In the genomic region with DNA sequence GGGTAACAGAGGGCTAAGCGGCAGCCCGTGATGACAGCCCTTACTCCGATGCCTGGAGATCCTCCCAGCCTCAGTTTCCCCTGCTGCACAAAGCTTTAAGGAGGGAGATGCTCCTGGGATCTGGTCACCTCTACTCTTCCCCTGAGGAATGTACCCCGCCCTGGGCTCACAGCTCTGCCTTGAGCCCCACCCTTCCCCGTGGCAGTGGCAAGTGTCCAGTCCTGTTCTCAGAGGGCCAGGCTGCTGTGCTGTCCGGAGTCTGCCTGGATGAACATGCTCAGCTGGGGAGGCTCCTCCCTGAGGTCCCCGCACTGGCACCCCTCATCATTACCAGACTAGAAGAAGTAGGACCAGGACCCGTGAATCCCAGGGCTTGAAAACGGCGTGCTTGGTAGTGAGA, we compare ENCODE assay signal across 27 mouse cellular contexts. TPM values are rescaled to one million over a fixed set of nuclear protein-coding genes. Genes with fewer than 3 reads are reported as not detected.
A peak's percentile ranks its signal among the peaks of the same experiment; 100 is the strongest.
DNase-seq lines count a peak whose midpoint lies in the region; ATAC-seq and TF ChIP-seq lines count a peak whose summit lies in the region.
"Had no signal": no experiment of that assay in that cellular context is flagged by ENCODE, and none has a peak within 500 bp of the region (broad histone marks: within the 10 kb centered on the region; RNA-seq: fewer than 3 reads in every experiment).

No protein-coding gene starts in this region.

- H3K36me3 ChIP-seq in heart, embryonic 10.5 days, result no peaks in the 10 kb centered on the region
- H3K36me3 ChIP-seq in neural tube, embryonic 13.5 days, result no peaks in the 10 kb centered on the region
- H3K36me3 ChIP-seq in small intestine, adult 2 months (ENCODE audit: control insufficient read depth, insufficient read depth, low read length), result no peaks in the 10 kb centered on the region
- H3K36me3 ChIP-seq: embryonic facial prominence, embryonic 12.5 days; embryonic facial prominence, embryonic 15.5 days; forebrain, embryonic 12.5 days; heart, embryonic 13.5 days; intestine, embryonic 15.5 days had no signal

- H3K27me3 ChIP-seq in heart, embryonic 10.5 days (ENCODE audit: insufficient read depth, poor library complexity, severe bottlenecking), result peaks cover 63% of the 10 kb centered on the region
- peaks cover 20% of the 10 kb centered on the region for H3K27me3 ChIP-seq in neural tube, embryonic 13.5 days
- no peaks in the 10 kb centered on the region for H3K27me3 ChIP-seq in small intestine, adult 2 months (ENCODE audit: control insufficient read depth, insufficient read depth, low read length)
- H3K27me3 ChIP-seq: embryonic facial prominence, embryonic 12.5 days; intestine, embryonic 15.5 days had no signal

- TF ChIP-seq CTCF in small intestine, adult 2 months (IDR thresholded peaks at IDR 0.05; ENCODE audit: extremely low read depth, insufficient read length, insufficient replicate concordance, low read depth, low read length), result no peak

- no peak overlapping the region for H3K4me2 ChIP-seq in neural tube, embryonic 13.5 days
- H3K4me2 ChIP-seq: embryonic facial prominence, embryonic 12.5 days; embryonic facial prominence, embryonic 15.5 days; forebrain, embryonic 12.5 days; heart, embryonic 13.5 days; intestine, embryonic 15.5 days had no signal

- H3K9ac ChIP-seq in neural tube, embryonic 13.5 days, result no peak overlapping the region
- H3K9ac ChIP-seq: embryonic facial prominence, embryonic 12.5 days; embryonic facial prominence, embryonic 15.5 days; forebrain, embryonic 12.5 days; heart, embryonic 13.5 days; intestine, embryonic 15.5 days had no signal

- no peak for TF ChIP-seq POLR2A in small intestine, adult 2 months (IDR thresholded peaks at IDR 0.05; ENCODE audit: low read depth, low read length)

- no peak overlapping the region for H3K27ac ChIP-seq in heart, embryonic 10.5 days
- H3K27ac ChIP-seq in neural tube, embryonic 13.5 days (replicated peaks), result 0 out of 2 replicates have a peak overlapping the region, but pooled peaks have one; percentile 18
- H3K27ac ChIP-seq in small intestine, adult 2 months (ENCODE audit: insufficient read depth, low read depth, low read length), result peak overlapping the region; percentile 45
- H3K27ac ChIP-seq: embryonic facial prominence, embryonic 12.5 days; embryonic facial prominence, embryonic 15.5 days; forebrain, embryonic 12.5 days; heart, embryonic 13.5 days; intestine, embryonic 15.5 days had no signal

- no peaks in the 10 kb centered on the region for H3K4me1 ChIP-seq in heart, embryonic 10.5 days
- H3K4me1 ChIP-seq in neural tube, embryonic 13.5 days (replicated peaks), result peaks cover 65% of the 10 kb centered on the region
- peaks cover 27% of the 10 kb centered on the region for H3K4me1 ChIP-seq in small intestine, adult 2 months (ENCODE audit: control insufficient read depth, insufficient read depth, insufficient read length, low read length)
- H3K4me1 ChIP-seq: embryonic facial prominence, embryonic 12.5 days; embryonic facial prominence, embryonic 15.5 days; heart, embryonic 13.5 days had no signal

- WGBS in heart, embryonic 10.5 days, result 75% methylated on average over 10 of the region's 10 CpGs
- WGBS in neural tube, embryonic 13.5 days, result 86% methylated on average over 10 of the region's 10 CpGs
- 72% methylated on average over 10 of the region's 10 CpGs for WGBS in small intestine, adult 2 months

- no peak overlapping the region for H3K4me3 ChIP-seq in heart, embryonic 10.5 days
- H3K4me3 ChIP-seq in neural tube, embryonic 13.5 days, result no peak overlapping the region
- peak overlapping the region; percentile 36 for H3K4me3 ChIP-seq in small intestine, adult 2 months (ENCODE audit: low read depth, low read length)
- H3K4me3 ChIP-seq: embryonic facial prominence, embryonic 12.5 days; embryonic facial prominence, embryonic 15.5 days; forebrain, embryonic 12.5 days; heart, embryonic 13.5 days; intestine, embryonic 15.5 days had no signal

- no peak for ATAC-seq in neural tube, embryonic 13.5 days (ENCODE audit: low read depth)
- no peak for ATAC-seq in megakaryocyte progenitor cell, adult 5-6 weeks (replicated peaks; ENCODE audit: poor library complexity)
- ATAC-seq: CD4-positive, CD25-positive, alpha-beta regulatory T cell, adult 4 months; forebrain, embryonic 16.5 days; hindbrain, embryonic 16.5 days; intestine, embryonic 15.5 days had no signal

- peak; percentile 92 for DNase-seq in heart, adult 11 months
- DNase-seq in heart, embryonic 10.5 days (ENCODE audit: low spot score), result no peak
- no peak for DNase-seq in neural tube, embryonic 10.5 days (ENCODE audit: extremely low spot score, low spot score)
- DNase-seq: adrenal gland, adult 2 months; adrenal gland, postnatal 14 days; cerebellum, adult 11 months; cerebellum, adult 2 months; cerebellum, adult 9-11 months; cerebellum, postnatal 25 days; gastrocnemius, postnatal 25 days; heart, postnatal 14 days; heart, postnatal 4 days had no signal

- no peaks in the 10 kb centered on the region for H3K9me3 ChIP-seq in heart, embryonic 10.5 days
- H3K9me3 ChIP-seq in neural tube, embryonic 13.5 days, result no peaks in the 10 kb centered on the region
- H3K9me3 ChIP-seq: embryonic facial prominence, embryonic 12.5 days; embryonic facial prominence, embryonic 15.5 days; forebrain, embryonic 12.5 days; heart, embryonic 13.5 days; intestine, embryonic 15.5 days had no signal

RNA-seq across cellular contexts. Expression of gene A530016L24Rik, which starts 21.9 kb away (rescaled TPM):
- polyA plus RNA-seq in heart, embryonic 10.5 days (2016; fragmentation: Nextera tagmentation; extraction: Ambion mirVana), result 5.6 and 12.4 TPM in 2 replicates
- polyA plus RNA-seq in neural tube, embryonic 13.5 days (2015; fragmentation: Nextera tagmentation; extraction: Ambion mirVana), result 0.27 and 0.30 TPM in 2 replicates
- 0.06 and 0.75 TPM in 2 replicates for polyA plus RNA-seq in small intestine, adult 2 months (2012; rRNA removed)
- total RNA-seq in megakaryocyte progenitor cell, adult 5-6 weeks (2015), result not detected in 2 replicates
- total RNA-seq in megakaryocyte progenitor cell, adult 5-6 weeks (2017), result not detected in 2 replicates
- total RNA-seq: common myeloid progenitor, adult 5-6 weeks; MEL had no signal
- polyA plus RNA-seq: CD4-positive, CD25-positive, alpha-beta regulatory T cell, adult 4 months; embryonic facial prominence, embryonic 12.5 days; forebrain, embryonic 12.5 days; hindbrain, embryonic 11.5 days had no signal

RNA-seq across cellular contexts. Expression of gene Tmem179, which starts 49.2 kb away (rescaled TPM):
- 1.2 and 1.5 TPM in 2 replicates for polyA plus RNA-seq in heart, embryonic 10.5 days (2016; fragmentation: Nextera tagmentation; extraction: Ambion mirVana)
- polyA plus RNA-seq in neural tube, embryonic 13.5 days (2015; fragmentation: Nextera tagmentation; extraction: Ambion mirVana), result 35.3 and 36.6 TPM in 2 replicates
- polyA plus RNA-seq in small intestine, adult 2 months (2012; rRNA removed), result 0.53 and 0.91 TPM in 2 replicates
- not detected in 2 replicates for total RNA-seq in megakaryocyte progenitor cell, adult 5-6 weeks (2015)
- total RNA-seq in megakaryocyte progenitor cell, adult 5-6 weeks (2017), result not detected in 2 replicates
- total RNA-seq: common myeloid progenitor, adult 5-6 weeks; gastrocnemius, adult 18-20 months; heart, postnatal 14 days had no signal
- polyA plus RNA-seq: CD4-positive, CD25-positive, alpha-beta regulatory T cell, adult 4 months had no signal

Comparison
In these comparisons a context has a peak if more than half of its experiments do, and no peak if none do; other contexts are left out.
1. RNA of gene Tmem179, which starts 49.2 kb away (polyA plus RNA-seq): 35.3 to 36.6 TPM in neural tube, embryonic 13.5 days; 1.2 to 1.5 TPM in heart, embryonic 10.5 days and 0.53 to 0.91 TPM in small intestine, adult 2 months; every median in the first group is over 10 times any median in the second.